ENCODE assay signal across 14 mouse cellular contexts in the genomic region with DNA sequence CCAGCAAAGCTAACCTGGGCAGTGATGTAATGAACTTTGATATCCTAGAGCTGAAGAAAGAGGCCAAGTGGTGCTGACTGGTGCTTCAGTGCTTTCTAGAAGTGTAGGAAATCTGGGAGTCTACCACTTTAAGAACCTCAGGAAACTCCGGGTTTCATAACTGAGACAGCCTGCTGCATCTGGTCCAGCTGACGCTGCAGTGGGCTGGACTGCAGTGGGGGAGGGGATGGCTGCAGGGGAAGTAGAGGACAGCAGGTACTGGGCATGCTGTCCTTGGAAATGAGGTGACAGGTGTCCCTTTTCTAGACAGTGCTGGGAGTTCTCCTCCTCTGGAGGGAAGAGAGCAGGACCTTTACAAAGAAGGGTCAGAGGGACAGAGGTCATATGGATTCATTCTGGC. TPM values are rescaled to one million over a fixed set of nuclear protein-coding genes. Genes with fewer than 3 reads are reported as not detected.
DNase-seq lines count a peak whose midpoint lies in the region; ATAC-seq and TF ChIP-seq lines count a peak whose summit lies in the region.
"Had no signal": no experiment of that assay in that cellular context is flagged by ENCODE, and none has a peak within 500 bp of the region (broad histone marks: within the 10 kb centered on the region; RNA-seq: fewer than 3 reads in every experiment).

A gene (plus strand): TSS at position 238 of the 400 bp plus-strand sequence.

- intact Hi-C loops in heart, postnatal 25 days (cut with DNase I): no loop called here
- intact Hi-C loops in left cerebral cortex, postnatal 36 days (cut with DNase I): no loop called here

- H3K9me3 ChIP-seq in intestine, postnatal 0 days (ENCODE audit: control insufficient read depth): no peaks in the 10 kb centered on the region
- H3K9me3 ChIP-seq in stomach, postnatal 0 days (ENCODE audit: control insufficient read depth, low read length): no peaks in the 10 kb centered on the region
- H3K9me3 ChIP-seq in forebrain, embryonic 10.5 days: no peaks in the 10 kb centered on the region
- H3K9me3 ChIP-seq: limb, embryonic 10.5 days had no signal

- 0 out of 2 replicates have a peak within 1 kb of the TSS, but pooled peaks have one; percentile 2 for H3K4me2 ChIP-seq in intestine, postnatal 0 days (replicated peaks; ENCODE audit: low read depth)
- H3K4me2 ChIP-seq in stomach, postnatal 0 days (replicated peaks; ENCODE audit: low read depth): no peak within 1 kb of the TSS

- ATAC-seq in common myeloid progenitor, adult 5-6 weeks (replicated peaks; ENCODE audit: low read depth, poor library complexity, severe bottlenecking): 0 out of 2 replicates have a peak, but pooled peaks have one; percentile 42
- ATAC-seq in intestine, postnatal 0 days: peak; percentile 69
- no peak for ATAC-seq in stomach, postnatal 0 days (ENCODE audit: low FRiP score, low TSS enrichment)
- ATAC-seq: lung, postnatal 0 days had no signal

- peaks cover 39% of the 10 kb centered on the region for H3K36me3 ChIP-seq in intestine, postnatal 0 days (ENCODE audit: control insufficient read depth, insufficient read depth)
- no peaks in the 10 kb centered on the region for H3K36me3 ChIP-seq in stomach, postnatal 0 days (ENCODE audit: control insufficient read depth, insufficient read depth, low read length)
- no peaks in the 10 kb centered on the region for H3K36me3 ChIP-seq in forebrain, embryonic 10.5 days (replicated peaks)
- H3K36me3 ChIP-seq: limb, embryonic 10.5 days had no signal

- H3K27ac ChIP-seq in intestine, postnatal 0 days (ENCODE audit: low read depth, low read length): peak within 1 kb of the TSS; percentile 42; the same call in 1 of the 2 replicates
- H3K27ac ChIP-seq in stomach, postnatal 0 days (replicated peaks): no peak within 1 kb of the TSS
- H3K27ac ChIP-seq in forebrain, embryonic 10.5 days: no peak within 1 kb of the TSS
- H3K27ac ChIP-seq: kidney, postnatal 0 days; limb, embryonic 10.5 days had no signal

- H3K4me3 ChIP-seq in intestine, postnatal 0 days (ENCODE audit: low read depth, low read length): no peak within 1 kb of the TSS
- H3K4me3 ChIP-seq in stomach, postnatal 0 days (ENCODE audit: low read depth, low read length): no peak within 1 kb of the TSS
- H3K4me3 ChIP-seq in forebrain, embryonic 10.5 days: no peak within 1 kb of the TSS
- H3K4me3 ChIP-seq: limb, embryonic 10.5 days had no signal

- H3K4me1 ChIP-seq in intestine, postnatal 0 days (replicated peaks; ENCODE audit: control insufficient read depth, insufficient read depth, low read length): no peaks in the 10 kb centered on the region; the same call in 1 of the 2 replicates
- no peaks in the 10 kb centered on the region for H3K4me1 ChIP-seq in stomach, postnatal 0 days (replicated peaks; ENCODE audit: control insufficient read depth, insufficient read depth)
- H3K4me1 ChIP-seq in forebrain, embryonic 10.5 days: no peaks in the 10 kb centered on the region

- H3K9ac ChIP-seq in intestine, postnatal 0 days (ENCODE audit: low read depth, low read length): no peak within 1 kb of the TSS
- H3K9ac ChIP-seq in stomach, postnatal 0 days (ENCODE audit: low read length): no peak within 1 kb of the TSS

- H3K27me3 ChIP-seq in intestine, postnatal 0 days (replicated peaks; ENCODE audit: control insufficient read depth, insufficient read depth, low read length): no peaks in the 10 kb centered on the region
- no peaks in the 10 kb centered on the region for H3K27me3 ChIP-seq in stomach, postnatal 0 days (ENCODE audit: control insufficient read depth, insufficient read depth, low read length)
- no peaks in the 10 kb centered on the region for H3K27me3 ChIP-seq in forebrain, embryonic 10.5 days (ENCODE audit: poor library complexity, severe bottlenecking)

- no peak for TF ChIP-seq EP300 in stomach, postnatal 0 days (optimal IDR thresholded peaks at IDR 0.05)

- TF ChIP-seq CTCF in intestine, postnatal 0 days (IDR thresholded peaks at IDR 0.05; ENCODE audit: low read depth): no peak
- TF ChIP-seq CTCF in stomach, postnatal 0 days (IDR thresholded peaks at IDR 0.05; ENCODE audit: low read depth): no peak

- peak; percentile 94 for DNase-seq in heart, adult 11 months
- DNase-seq in heart, postnatal 25 days (ENCODE audit: low spot score): no peak
- DNase-seq in left cerebral cortex, postnatal 36 days (ENCODE audit: low spot score in 2 of 2): peak; percentile 21 to 33
- no peak for DNase-seq in left cerebral cortex, adult 11 months (ENCODE audit: low spot score)
- no peak for DNase-seq in stomach, postnatal 0 days (ENCODE audit: low spot score)
- no peak for DNase-seq in forebrain, embryonic 10.5 days (ENCODE audit: extremely low spot score, low spot score)
- DNase-seq: cerebellum, postnatal 25 days; thymus, postnatal 36 days had no signal

- WGBS in intestine, postnatal 0 days: 0% methylated on average over 2 of the region's 2 CpGs
- 11% methylated on average over 2 of the region's 2 CpGs for whole genome bisulfite sequencing in stomach, postnatal 0 days
- WGBS in forebrain, embryonic 10.5 days: 43% methylated on average over 2 of the region's 2 CpGs

RNA-seq across cellular contexts. Expression of the gene that starts here (rescaled TPM):
- not detected for total RNA-seq in heart, postnatal 25 days (2021)
- 1 to 10 TPM; 1.0 to 1.2 TPM for total RNA-seq in left cerebral cortex, postnatal 36 days (2021)
- not detected in 2 replicates for total RNA-seq in common myeloid progenitor, adult 5-6 weeks (2017)
- 0.48 and 1.0 TPM in 2 replicates for polyA plus RNA-seq in intestine, postnatal 0 days (2015; fragmentation: Nextera tagmentation; extraction: Ambion mirVana)
- 0.11 and 0.12 TPM in 2 replicates for polyA plus RNA-seq in stomach, postnatal 0 days (2015; fragmentation: Nextera tagmentation; extraction: Ambion mirVana)
- polyA plus RNA-seq in forebrain, embryonic 10.5 days (2016; fragmentation: Nextera tagmentation; extraction: Ambion mirVana): not detected in 2 replicates
- total RNA-seq: CH12.LX had no signal
- polyA plus RNA-seq: limb, embryonic 10.5 days had no signal

Comparison
In these comparisons a context has a peak if more than half of its experiments do, and no peak if none do; other contexts are left out.
1. DNase-seq: peak in heart, adult 11 months (single experiment) and left cerebral cortex, postnatal 36 days (2 of 2); none in heart, postnatal 25 days (single experiment), left cerebral cortex, adult 11 months (single experiment), stomach, postnatal 0 days (single experiment) and forebrain, embryonic 10.5 days (single experiment).
2. Peak in ATAC-seq in common myeloid progenitor, adult 5-6 weeks; RNA of the gene not detected or under 1 TPM.